Mouse (Mus musculus): ENCODE measurements at regions not wholly inside any gene's neighbourhood (a gene's known extent, or its start where the extent isn't known, plus 50 kb on each side); places are given as distances from the start of the nearest gene placed in this dataset.

DNA sequence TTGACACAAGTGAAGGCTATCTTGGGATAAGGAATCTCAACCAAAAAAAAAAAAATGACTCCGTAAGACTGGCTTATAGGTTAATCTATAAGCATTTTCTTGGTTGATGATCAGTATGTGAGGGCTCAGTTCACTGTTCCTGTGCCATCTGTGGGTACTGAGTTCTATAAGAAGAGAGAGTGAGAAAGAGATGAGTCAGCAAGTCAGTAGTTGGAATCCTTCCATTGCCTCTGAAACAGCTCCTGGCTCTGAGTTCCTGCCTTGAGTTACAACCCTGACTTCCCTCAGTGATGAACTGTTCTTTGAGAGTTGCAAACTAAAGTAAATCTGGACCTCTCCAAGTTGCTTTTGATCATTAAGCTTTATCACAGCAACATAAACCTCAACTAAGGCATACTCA lies 91.7 kb upstream of the Vegfc start:
- 85% methylated on average over 1 of the region's 1 CpGs for WGBS
- Histone ChIP-seq H3K27ac (no peak overlapping the region), H3K9me3 (no peaks in the 10 kb centered on the region), H3K27me3 (ENCODE audit: insufficient read depth, poor library complexity, severe bottlenecking) (no peaks in the 10 kb centered on the region), H3K4me1 (replicated peaks) (no peaks in the 10 kb centered on the region), H3K36me3 (no peaks in the 10 kb centered on the region), H3K4me3 (no peak overlapping the region)
- DNase-seq (ENCODE audit: low spot score) = no peak

DNA sequence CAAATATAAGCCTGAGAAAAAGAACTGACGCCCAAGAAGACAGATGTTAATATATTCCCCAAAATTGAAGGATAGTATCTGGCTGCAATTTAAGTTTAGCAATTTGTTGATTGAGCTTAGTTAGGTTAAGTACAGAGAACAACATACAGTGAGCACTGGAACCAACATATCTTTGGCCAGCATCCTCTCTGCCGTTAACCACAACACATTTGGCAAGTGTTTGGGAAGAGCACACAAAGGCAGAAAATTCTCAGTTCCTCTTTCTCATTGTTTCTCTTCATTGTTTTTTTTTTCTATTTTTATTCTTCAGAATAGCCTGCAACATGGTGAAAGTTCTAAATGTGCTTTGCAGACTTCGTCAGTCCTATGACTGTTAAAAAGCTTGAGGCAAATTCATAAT lies 83.2 kb upstream of the Vegfc start:
- no peak for DNase-seq (ENCODE audit: low spot score)
- WGBS = 89% methylated on average over 3 of the region's 3 CpGs
- no peak overlapping the region for H3K4me3 ChIP-seq
- no peaks in the 10 kb centered on the region for H3K27me3 ChIP-seq (ENCODE audit: insufficient read depth, poor library complexity, severe bottlenecking)
- H3K36me3 ChIP-seq = no peaks in the 10 kb centered on the region
- H3K4me1 ChIP-seq (replicated peaks) = no peaks in the 10 kb centered on the region
- no peak overlapping the region for H3K27ac ChIP-seq
- H3K9me3 ChIP-seq = 0 out of 2 replicates have a peak, but pooled peaks cover 6% of the 10 kb centered on the region

DNA sequence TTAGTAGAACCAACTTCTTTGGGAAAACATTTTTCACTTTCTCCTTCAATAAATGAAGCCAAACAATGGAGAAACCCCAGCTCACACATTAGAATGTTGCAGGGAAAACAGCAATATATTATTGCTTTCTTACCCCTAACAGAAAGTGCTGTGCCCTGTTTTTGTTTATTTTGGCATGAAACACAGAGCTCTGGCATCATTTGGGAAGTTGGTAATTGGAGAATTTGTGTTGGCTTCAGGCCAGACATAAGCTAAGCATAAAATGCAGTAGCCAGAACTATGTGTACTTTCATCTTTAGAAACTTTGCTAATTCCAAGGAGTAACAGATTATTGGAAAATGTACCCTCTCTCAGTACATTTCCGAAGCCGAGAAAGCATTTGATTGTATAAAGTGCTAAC lies 79.9 kb upstream of the Vegfc start:
- Histone ChIP-seq H3K27me3 (ENCODE audit: insufficient read depth, poor library complexity, severe bottlenecking) (no peaks in the 10 kb centered on the region), H3K9me3 (no peaks in the 10 kb centered on the region), H3K36me3 (no peaks in the 10 kb centered on the region), H3K4me3 (no peak overlapping the region), H3K27ac (no peak overlapping the region), H3K4me1 (replicated peaks) (no peaks in the 10 kb centered on the region)
- WGBS = 88% methylated on average over 2 of the region's 2 CpGs
- no peak for DNase-seq (ENCODE audit: low spot score)

DNA sequence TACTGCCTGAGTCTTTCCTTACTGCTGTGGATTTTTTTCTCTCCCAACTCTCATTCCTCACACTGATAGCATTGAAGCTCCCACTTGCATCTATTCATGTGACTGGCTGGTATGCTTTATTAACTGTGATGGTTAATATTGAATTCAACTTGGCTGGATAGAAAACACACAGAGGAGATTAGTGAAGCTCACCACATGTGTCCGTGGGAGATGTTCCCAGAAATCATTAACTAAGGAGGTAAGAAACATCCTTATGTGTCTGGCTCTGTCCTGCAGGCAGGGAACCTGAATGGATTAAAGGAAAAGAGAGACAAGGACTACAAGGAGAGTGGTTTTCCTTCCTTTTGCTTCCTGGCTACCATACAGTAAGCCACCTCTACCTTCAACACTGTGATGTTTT lies 74.5 kb upstream of the Vegfc start:
- no peak overlapping the region for H3K4me3 ChIP-seq
- no peaks in the 10 kb centered on the region for H3K9me3 ChIP-seq
- WGBS = 68% methylated on average over 1 of the region's 1 CpGs
- H3K4me1 ChIP-seq (replicated peaks) = no peaks in the 10 kb centered on the region
- no peak for DNase-seq (ENCODE audit: low spot score)
- H3K27me3 ChIP-seq (ENCODE audit: insufficient read depth, poor library complexity, severe bottlenecking) = no peaks in the 10 kb centered on the region
- no peak overlapping the region for H3K27ac ChIP-seq
- no peaks in the 10 kb centered on the region for H3K36me3 ChIP-seq

DNA sequence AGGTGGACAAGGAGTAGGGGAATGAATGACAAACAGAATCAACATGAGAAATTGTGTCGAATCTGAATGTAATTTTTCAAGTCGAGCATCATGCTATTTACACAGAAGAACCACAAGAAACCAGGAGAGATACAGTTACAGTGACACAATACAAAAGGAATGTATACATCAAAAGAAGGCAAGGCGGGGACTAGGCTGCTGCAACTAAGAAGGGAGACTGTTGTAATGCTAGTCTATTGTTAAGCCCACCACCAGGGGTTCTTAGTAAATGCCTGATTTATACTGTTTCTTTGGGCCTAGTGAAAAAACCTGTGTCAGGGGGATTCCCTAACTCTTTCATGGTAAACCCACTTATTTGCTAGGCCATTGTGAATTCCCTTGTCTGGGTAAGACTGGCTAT lies 63.3 kb upstream of the Vegfc start:
- H3K4me3 ChIP-seq = no peak overlapping the region
- H3K27me3 ChIP-seq (ENCODE audit: insufficient read depth, poor library complexity, severe bottlenecking) = no peaks in the 10 kb centered on the region
- no peaks in the 10 kb centered on the region for H3K36me3 ChIP-seq
- 0 out of 2 replicates have a peak, but pooled peaks cover 5% of the 10 kb centered on the region for H3K4me1 ChIP-seq (replicated peaks)
- WGBS = 40% methylated on average over 3 of the region's 3 CpGs
- no peaks in the 10 kb centered on the region for H3K9me3 ChIP-seq
- no peak overlapping the region for H3K27ac ChIP-seq
- DNase-seq (ENCODE audit: low spot score) = no peak

DNA sequence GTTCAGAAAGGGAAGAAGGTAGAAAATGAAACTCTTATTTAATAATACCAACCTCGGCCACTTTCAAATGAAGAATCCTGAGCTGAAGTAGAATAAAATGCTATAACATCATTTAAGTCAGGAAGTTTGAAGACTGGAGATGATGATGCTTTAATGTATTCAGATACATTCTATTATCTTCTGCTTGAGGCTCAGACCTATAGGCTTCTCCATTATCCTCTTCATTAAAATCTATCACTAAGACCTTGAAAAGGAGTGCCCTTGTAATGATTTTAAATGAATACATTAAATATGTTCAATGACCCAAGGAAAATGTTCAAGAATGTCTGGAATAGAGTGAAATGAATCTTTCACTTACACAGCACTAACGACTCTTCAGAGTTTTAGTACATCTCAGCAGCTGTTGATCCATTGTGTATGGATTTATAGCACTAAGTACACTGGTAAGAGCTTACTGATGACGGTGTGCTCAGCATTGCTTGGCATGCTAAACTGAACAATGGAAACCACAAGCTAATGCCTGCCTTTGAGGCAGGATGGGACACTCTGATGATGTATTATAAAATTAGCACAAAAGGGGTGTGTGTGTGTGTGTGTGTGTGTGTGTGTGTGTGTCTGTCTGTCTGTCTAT lies 58.8 kb upstream of the Vegfc start:
- no peaks in the 10 kb centered on the region for H3K36me3 ChIP-seq
- 61% methylated on average over 3 of the region's 3 CpGs for WGBS
- H3K27ac ChIP-seq = no peak overlapping the region
- 0 out of 2 replicates have a peak, but pooled peaks cover 5% of the 10 kb centered on the region for H3K4me1 ChIP-seq (replicated peaks)
- no peak for DNase-seq (ENCODE audit: low spot score)
- no peak overlapping the region for H3K4me3 ChIP-seq
- H3K9me3 ChIP-seq = no peaks in the 10 kb centered on the region
- no peaks in the 10 kb centered on the region for H3K27me3 ChIP-seq (ENCODE audit: insufficient read depth, poor library complexity, severe bottlenecking)
